Mouse (Mus musculus): ENCODE data around the gene Olfr1279.

The Olfr1279 gene

DNA sequence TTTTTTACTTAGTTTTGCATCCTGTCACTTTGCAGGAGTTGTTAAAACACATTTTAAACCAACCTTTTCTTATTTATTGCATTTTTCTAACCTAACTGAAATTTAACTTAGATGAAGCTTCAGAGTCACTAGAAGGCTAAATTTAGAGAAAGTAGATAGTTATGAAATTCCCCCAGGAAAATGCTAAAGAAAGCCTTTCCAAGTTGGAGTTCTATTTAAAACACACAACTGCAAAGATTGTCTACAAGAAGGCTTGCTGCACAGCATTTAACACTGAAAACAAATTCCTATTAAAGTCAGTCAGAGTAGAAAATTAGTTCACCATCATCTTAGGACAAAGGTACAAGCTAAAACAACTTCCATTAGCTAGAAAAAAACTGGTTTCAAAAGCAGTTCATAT is at the start of gene Olfr1279:
Gene Olfr1279 (plus strand): TSS at position 262 of the 400 bp plus-strand sequence.
- no peak for DNase-seq (ENCODE audit: low spot score in 2 of 2)

- no peak for DNase-seq (ENCODE audit: low spot score in 2 of 2)
Observed at GRCm38 (mm10) chr2:111254216-111254615, 46.2 kb upstream of the Olfr1279 start, which contains the start of gene Olfr1276. Olfr1276 (plus strand) TSS chr2:111254516.

DNA sequence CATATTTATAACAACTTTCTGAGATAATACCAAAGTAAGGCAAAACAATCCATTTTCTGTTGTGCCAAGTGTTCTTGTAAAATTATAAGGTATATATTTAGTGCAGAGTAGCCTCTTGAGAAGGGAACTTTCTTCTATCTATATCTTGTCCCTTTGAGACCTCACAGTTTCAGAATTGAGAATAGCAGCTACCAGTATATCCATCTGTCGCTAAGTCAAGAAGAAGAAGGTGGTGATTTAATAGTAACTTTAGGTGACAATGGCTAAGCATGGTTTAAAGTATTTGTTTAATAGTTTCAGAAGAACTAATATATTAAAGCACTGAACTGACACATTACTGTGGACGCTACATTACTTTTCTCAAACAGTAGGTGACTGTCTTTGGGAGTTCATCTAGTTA is 26.4 kb upstream of the Olfr1279 start, which contains the start of gene Olfr1277:
Gene Olfr1277 (minus strand): TSS at position 101 of the 400 bp plus-strand sequence.
- DNase-seq (ENCODE audit: low spot score in 2 of 2), result no peak

DNA sequence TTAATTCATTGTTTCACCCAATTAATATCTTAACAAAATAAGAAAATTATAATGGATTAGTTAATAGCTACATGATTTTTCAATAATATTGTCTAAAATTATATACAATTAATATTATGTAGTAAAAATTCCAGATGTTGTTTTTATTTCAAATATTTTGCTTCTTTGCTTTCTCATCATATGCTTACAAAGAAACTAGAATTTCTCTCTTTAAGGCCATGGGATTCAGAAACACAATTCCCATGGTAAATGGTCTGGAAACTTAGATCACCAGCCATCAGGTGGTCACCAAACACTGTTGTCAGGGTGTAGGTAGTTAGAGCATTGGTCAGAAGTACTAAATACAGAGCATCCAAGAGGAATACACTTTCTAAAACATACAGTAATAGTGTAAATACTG is 10.6 kb upstream of the Olfr1279 start, which contains the start of gene Olfr1278:
Gene Olfr1278 (plus strand): TSS at position 301 of the 400 bp plus-strand sequence.
- DNase-seq (ENCODE audit: low spot score in 2 of 2), result no peak

DNA sequence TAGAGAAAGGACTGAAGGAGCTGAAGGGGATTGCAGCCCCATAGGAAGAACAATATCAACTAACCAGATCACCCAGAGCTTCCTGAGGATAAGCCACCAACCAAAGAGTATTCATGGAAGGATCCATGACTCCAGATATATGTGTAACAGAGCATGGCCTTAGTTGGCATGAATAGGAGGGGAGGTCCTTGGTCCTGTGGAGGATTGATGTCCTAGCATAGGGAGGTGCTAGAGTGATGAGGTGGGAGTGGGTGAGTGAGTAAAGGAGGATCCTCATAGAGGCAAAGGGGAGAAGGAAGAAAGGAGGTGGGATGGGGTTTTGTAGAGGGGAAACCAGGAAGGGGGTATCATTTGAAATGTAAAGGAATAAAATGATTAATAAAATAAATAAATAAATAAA is 1.9 kb upstream of the Olfr1279 start:
- DNase-seq (ENCODE audit: low spot score in 2 of 2), result no peak

DNA sequence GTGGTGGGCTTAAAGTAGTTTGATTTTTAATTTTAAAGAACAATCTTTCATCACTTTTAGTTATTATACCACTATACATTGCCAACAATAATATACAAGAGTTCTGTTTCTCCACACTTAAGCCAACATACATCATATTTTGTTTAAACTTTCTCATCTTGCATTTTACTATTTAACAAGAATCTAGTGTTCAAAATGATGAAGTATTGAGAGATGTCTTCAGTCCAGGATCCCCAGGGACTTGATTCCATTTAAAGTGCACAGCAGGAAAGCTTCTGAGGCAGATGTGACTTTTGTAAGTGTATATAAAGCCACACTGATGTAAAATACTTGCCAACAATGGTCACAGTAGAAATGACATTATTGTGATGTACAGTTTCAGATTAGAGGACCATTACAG is 13.3 kb downstream of the Olfr1279 start, which contains the start of gene Olfr1280:
Gene Olfr1280 (plus strand): TSS at position 301 of the 400 bp plus-strand sequence.
- DNase-seq (ENCODE audit: low spot score in 2 of 2), result no peak

GRCm38 (mm10) chr2:111326220-111326619 is 25.8 kb downstream of the Olfr1279 start, which contains the start of gene Olfr1281:
Olfr1281 (plus strand) TSS chr2:111326520.
- no peak for DNase-seq (ENCODE audit: low spot score in 2 of 2)

DNA sequence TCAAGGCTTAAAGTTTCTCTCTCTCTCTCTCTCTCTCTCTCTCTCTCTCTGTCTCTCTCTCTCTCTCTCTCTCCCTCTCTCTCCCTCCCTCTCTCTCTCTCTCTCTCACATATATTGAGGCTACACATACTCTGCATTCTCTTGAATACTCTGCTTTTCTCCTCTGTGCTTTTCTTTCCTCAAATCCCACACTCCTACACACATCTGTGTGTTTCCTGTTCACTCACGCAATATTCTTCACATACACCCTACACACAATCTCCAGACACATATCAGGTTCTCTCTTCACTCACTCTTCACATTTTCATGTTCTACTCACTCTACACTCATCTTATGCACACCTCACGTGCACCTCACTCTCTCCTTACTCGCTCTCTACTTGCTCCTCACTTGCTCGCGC is 33.3 kb downstream of the Olfr1279 start:
- DNase-seq (ENCODE audit: low spot score in 2 of 2), result peak in 1 of 2 experiments; percentile 1

GRCm38 (mm10) chr2:111335976-111336375 is 35.5 kb downstream of the Olfr1279 start, which contains the start of gene Olfr1282:
Olfr1282 (minus strand) TSS chr2:111336076.
- no peak for DNase-seq (ENCODE audit: low spot score in 2 of 2)

All from right cerebral cortex, adult 2 months (tissue).